Mouse (Mus musculus): ENCODE results near the gene Hmox2.

Gene Hmox2

DNA sequence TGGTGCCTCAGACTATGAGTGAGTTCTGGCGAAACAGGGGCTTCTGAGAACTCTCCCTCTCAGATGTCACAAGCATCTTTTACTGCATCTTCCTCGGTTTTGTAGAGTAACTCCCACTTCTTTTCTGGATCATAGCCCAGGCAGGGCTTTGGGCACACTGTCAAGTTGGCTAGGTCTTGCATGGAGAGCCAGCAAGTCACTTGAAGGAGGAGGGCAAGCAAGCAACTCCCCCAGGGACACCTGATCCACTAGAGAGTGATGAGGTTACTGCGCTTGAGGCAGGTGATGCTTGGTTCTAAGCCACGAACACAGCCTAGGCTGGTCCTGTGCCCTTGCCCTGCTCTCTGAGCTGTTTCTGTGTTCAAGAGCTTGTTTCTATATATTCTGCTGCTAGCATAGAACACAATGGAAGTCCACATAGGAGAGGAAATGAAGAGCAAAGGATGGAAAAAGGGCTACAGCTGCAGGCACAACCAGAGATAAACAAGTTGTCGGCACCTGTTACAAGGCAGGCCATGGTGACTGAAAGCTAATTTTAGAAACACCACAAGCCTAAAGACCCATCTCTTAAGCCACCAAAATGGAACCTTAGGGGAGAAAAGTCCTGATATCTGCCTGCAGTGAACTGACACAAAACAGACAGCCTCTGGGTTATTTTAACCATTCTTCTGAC, 55.5 kb downstream of the Hmox2 start:
- DNase-seq (ENCODE audit: low spot score in 2 of 2): peak; percentile 84 to 87

DNA sequence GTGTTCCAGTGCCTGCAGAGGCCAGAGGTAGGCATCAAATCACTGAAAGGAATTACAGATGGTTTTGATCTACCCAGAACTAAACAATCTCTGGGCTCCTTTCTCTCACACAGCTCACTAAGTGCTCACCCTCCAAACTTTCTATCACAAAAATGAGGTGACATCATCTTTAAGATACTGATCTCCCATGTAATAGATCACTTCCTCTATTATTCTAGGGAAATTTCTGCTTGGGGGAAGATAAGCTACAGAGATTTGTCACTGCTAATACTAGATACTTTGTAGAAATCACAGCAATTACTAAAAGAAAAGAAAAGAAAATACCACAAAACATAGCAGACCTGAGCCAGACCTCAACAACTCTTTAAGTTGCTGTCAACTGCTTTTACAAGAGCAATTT, 56.4 kb downstream of the Hmox2 start:
- no peak for DNase-seq (ENCODE audit: low spot score in 2 of 2)

DNA sequence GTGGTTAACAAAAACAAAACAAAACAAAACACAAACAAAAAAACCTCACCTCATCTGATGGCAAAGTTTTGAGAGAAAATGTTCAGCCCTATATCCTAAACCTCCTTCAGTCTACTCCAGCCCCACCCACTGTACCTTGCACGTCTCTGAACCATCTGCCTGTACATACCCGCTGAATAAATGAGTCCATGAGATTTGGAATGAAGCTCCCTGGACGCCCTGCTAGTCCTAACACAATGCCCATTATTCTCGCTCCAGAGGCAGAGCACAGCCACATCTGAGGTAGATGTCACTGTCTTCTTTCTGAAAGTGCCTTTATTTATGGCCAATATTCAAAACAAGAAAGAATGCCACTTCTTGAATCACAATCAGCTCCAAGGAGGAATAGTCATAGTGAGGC, 59.5 kb downstream of the Hmox2 start:
- no peak for DNase-seq (ENCODE audit: low spot score in 2 of 2)

DNA sequence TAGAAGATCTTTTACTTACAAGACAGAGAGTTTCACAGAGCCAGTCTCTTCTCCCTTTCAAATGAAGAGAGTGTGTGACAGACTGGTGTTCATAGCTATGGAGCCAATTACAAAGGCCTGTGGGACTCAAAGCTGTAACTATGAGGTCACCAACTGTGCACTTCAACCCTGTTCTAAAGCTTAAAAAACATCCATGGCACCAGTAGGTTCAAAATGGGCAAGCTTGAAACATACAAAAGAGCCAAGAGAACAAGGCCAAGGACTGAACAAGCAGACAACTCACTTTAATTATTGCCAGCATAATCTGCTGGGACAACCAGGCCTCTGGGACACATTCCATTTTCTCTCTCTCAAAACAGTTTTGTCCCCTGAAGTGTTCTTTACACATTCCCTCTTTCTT, 62.0 kb downstream of the Hmox2 start:
- no peak for DNase-seq (ENCODE audit: low spot score in 2 of 2)

DNA sequence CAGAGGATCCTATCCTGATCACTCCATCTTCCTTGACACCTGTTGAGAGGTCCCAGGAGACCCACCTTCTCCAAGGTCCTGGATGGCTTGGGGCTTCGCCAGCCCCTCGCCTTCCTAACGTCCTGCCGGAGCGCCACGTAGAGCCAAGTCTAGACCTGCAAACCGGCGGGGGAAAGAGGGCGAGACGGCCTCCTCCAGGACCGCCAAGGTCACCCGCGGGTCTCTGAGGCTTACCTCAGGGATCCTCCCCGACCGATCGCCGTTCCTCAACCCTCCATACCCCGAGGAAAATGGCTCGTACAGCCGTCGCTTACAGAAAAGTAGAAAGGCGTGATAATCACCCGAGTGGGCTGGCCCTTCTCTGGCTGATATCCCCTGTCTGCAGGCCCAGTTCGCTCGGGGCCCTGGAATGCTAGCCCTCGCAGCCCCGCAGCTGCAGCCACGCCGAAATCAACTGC, 63.2 kb downstream of the Hmox2 start:
- no peak for DNase-seq (ENCODE audit: low spot score in 2 of 2)

DNA sequence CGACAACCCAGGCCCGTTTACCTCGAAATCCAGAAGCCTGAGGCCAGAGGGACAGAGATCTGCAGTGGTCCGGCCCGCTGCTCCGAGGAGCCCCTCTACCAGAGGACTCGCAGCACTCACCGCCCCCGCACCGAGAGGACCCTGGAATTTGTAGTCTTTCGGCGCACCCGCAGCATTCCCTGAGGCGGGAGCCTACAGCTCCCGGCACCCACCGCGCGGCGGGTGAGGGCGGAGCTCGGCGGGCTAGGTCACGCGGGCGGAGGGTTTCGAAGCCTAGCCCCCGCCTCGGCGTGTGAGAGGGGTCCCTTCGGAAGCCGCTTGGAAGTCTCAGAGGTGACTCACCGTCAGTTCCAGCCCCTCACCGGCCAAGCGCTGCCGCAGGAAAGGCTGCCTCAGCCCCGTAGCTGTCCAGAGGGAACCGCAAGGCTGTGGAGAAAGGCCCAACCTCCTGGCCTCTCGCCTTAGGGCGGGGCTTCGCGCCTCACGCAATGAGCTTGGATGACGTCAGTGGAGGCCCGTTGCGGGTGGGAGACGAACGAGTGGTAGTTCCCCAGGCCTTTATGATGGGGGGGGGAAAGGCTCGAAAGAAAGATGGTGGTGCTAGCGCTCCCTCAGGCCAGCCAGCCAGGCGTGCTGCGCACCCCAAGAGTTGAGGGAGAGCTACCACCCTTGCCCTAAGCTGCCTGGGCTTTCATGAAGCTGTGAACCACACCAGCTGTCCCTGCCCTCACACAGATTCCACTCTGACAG, 63.8 kb downstream of the Hmox2 start, which contains the start of gene Cdip1:
Cdip1 (minus strand) TSS at position 483 of the 750 bp plus-strand sequence.
- DNase-seq (ENCODE audit: low spot score in 2 of 2): peak; percentile 97 to 98

DNA sequence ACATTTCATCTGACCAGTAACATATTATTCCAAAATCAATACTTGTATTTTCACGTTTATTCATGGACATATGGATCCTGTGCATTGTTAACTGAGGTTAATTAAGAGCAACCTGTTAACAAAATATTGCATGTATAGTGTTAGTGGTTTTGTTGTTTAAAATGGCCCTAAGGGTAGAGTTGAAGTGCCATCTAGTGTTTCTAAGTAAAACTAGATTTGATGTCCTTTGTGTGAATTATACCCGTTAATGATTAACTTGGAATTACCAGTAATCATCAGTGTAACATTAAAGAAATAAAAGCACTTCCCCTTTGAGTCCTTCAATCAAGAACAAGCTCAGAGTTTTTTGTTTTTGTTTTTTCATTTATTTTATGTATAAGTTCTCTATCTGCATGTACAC, 65.2 kb downstream of the Hmox2 start:
- no peak for DNase-seq (ENCODE audit: low spot score in 2 of 2)

DNA sequence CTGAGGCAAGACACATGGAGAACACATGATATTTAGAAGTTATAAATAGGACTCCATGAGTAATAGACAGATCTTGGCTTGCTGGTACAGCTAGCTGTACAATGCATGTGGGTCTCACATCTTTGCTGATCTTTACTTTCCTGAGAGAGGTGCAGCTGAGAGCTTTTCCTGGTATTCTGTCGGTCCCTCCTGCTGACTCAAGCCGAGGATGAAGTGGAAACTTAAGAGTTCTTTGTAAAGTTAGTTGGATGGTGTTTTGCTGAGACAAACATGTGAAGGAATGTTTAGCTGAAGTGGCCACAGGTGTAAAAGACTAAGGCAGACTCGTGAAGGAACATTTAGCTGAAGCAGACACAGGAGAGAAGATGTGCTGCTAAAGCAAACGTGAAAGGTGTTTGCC, 70.5 kb downstream of the Hmox2 start:
- DNase-seq (ENCODE audit: low spot score in 2 of 2): no peak
